Mouse (Mus musculus) cerebellum, adult 9-10 months (tissue): ENCODE measurements around the gene Rangrf.
"Not testable (repeated sequence)": the region's sequence is repeated elsewhere in the genome, so short reads cannot be mapped to it uniquely, and the experiment has no call there.

ENCODE experiments used
- DNase-seq: peaks from one replicate; pipeline ENCODE4 v3.0.0; 2022

Rangrf gene

DNA sequence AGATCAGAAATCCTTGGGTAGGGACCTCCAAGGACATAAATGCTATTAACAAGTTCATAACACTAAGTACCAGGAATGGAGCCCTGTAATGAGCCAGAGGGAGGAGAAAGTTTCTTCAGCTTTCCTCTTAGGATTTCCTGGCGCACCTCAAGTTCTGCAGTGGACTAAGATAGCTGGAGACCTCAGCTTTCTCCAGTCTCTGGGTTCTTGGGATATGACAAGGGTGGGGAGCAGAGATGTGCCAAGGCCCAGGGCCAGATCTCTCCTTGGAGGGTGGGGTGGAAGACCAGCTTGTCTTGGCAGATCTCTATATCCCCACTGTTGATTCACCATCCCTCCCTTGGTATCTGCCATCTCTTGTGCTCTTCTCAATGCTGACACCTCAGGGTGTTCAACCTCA, 616 bp upstream of the Rangrf start:
- no peak for DNase-seq

DNA sequence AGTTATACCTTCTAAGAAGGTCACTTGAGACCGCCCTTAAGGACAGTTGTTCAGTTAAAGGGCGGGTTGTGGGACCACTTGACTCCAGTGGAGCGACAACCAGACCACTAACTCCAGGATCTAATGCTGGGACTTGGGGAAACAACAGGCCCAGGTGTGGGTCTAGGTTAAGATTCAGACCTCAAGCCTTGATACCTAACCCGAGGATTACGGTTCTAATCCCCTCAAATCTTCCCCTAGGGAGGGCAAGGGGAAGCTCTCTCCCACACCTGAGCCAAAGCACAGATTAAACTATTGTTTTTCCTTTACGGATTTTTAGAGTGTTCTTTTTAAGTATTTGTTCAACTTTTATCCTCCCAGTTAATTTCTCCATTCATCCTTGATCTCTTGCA, 930 bp downstream of the Rangrf start:
- DNase-seq, result no peak

DNA sequence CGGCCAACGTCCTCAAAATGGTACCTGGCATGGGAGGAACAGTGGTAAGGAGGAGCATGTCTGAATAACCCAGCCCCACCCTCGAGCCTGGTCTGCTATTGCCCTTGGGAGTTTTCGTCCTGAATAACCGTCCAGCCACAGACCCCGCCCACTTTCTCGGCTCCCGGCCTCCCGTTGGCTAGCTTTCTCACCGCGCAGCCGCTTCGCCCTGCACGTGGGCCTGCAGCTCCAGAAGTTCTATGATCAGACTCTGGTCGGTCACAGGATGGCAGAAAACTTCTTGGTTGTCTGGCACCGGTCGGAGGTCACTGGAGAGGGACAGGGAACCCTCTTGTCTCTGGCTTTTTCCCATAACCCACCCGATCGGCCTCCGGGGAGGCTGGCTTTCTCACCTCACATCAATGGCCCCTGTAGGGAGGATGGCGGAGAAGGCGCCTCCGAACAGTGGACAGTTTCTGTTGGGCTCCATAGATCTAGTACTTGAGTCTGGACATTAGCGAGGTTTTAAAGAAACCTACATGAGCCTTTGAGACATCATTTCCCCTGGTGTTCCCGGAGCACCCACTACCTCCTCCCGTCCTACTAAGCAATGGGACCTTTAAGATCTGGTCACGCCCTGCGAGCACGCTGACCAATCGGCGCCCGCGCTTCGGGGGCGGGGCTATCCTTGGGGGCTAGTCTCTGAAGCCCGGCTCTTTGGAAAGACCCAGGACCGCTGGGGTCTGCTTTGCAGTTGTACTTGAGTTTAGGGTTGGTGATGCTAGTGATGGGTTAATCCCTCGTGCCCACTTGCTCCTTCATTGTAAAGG, 1.5 kb downstream of the Rangrf start:
- peak; percentile 88 for DNase-seq

DNA sequence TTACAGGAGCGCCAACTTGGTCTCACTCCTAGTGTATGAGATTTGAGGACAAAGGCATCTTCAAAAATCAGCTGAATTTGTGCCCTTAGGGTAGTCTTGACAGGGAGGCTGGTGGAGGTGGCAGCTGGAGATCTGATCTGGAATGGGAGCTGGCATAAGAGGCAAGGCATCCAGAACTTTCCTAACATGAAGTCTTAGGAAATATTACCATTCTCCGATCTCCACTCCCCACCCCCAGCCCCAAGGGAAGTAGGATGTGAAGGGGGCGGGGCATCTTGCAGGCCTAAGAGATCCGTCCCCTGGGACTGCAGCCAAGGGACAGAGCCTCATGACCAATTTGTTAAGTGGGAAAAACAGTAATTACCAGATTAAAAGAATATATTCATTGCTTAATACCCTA, 4.8 kb downstream of the Rangrf start:
- DNase-seq, result no peak

DNA sequence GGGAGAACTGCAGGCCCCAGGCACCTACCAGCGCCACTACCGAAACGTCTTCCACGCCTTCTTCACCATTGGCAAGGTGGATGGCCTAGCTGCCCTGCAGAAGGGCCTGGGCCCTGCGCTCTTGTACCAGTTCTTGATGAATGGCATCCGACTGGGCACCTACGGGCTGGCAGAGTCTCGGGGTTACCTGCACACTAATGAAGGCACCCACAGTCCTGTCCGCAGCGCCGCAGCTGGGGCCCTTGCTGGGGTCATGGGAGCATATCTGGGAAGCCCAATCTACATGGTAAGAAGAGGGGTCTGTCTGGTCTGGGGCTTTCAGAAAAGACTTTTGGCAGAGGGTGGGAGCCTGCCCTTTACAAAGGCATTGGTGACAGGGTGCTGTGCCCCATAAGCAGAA, 6.2 kb downstream of the Rangrf start:
- no peak for DNase-seq

DNA sequence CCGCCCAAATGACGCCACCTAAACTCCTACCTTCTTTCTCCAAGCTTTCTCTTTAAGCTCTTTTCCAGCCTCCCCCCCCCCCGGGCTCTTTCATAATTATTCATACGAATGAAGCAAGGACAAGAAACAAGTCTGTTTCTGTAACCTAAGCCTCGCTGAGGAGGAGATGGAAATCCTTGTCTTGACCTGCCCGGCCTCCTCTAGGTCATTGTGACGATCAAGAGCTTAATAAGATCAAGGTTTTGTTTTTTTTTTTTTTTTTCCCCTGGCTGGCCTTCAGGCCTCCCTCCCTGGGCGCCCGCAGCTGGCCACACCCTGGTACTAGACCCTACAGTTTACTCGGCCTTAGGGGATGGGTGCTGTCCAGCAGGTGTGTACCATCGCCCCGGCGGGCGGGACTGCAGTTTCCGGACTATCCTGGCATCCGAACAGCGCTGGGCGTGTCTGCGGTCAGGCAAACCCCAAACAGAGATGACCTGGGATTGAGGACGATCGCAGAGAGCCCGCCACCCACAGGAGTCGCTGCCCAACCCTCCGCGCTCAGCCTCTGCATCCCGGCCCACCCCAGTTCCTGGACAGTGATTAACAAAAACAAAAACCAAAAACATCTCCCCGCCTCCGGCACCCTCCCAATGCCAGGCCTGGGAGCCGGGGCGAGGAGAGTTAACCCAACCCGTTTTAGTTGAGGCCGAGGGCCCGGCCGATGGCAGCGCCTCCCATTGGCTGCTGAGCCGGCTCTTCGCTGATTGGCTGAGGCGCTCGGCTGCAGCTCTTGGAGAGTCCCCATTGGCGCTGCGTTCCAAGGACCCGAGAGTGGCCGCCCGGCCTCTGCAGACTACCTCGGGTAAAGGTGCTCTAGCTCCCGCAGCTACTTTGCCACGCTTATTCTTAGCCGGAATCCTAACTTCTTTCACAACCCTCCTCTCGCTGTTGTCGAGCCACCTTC, 7.4 kb downstream of the Rangrf start, which contains the start of gene Slc25a35:
Slc25a35 (plus strand) TSS at position 795 of the 946 bp plus-strand sequence.
- DNase-seq, result peak; percentile 92

DNA sequence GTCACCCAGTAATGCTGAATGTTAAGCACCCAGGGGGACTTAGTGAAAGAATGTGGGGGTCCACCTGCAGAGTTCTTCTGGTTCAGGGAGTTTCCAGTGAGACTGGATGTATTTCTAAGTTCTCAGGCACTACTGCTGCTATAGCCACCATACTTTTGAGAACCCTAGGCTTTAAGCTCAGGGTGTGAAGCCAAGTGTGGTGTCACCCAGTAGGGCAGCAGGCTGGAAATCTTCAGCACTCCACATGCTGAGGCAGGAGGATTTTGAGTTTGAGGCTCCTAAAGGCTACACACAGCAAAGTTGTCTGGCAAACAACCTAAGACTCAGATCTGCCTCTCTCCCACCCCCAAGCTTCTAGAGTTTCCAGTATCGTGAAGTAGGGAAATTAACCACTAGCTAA, 8.4 kb downstream of the Rangrf start:
- DNase-seq, result no peak

DNA sequence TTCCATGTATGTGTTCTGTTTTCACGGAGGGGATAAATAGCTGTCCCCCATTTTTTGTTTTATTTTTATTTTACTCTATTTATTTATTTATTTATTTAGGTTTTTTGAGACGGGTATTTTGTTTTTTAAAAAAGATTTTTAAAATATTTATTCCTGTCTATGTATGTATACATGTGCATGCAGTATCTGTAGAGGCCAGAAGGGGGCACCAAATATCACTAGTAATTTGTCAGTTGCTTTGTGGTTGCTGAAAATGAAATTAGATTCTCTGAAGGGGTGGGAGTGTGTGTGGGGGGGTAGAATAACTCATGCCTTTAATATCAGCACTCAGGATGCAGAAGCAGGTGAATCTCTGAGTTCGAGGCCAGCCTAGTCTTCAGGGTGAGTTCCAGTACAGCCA, 9.1 kb downstream of the Rangrf start:
- DNase-seq, result peak; percentile 82

DNA sequence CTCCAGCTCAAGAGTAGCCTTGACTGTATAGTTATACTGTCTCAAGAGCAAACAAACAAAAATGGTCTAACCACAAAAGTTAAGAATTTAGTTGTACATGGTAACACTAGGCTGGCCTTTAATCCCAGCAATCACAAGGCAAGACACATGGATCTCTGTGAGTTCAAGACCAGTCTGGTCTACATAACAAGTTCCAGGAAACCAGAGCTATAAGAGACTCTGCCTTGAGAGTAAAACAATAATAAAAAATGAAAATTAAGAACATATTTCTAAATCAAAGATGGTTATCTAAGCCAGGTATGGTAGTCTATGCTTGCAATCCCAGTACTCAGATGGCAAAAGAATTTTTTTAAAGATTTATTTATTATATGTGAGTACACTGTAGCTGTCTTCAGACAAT, 9.9 kb downstream of the Rangrf start:
- no peak for DNase-seq

DNA sequence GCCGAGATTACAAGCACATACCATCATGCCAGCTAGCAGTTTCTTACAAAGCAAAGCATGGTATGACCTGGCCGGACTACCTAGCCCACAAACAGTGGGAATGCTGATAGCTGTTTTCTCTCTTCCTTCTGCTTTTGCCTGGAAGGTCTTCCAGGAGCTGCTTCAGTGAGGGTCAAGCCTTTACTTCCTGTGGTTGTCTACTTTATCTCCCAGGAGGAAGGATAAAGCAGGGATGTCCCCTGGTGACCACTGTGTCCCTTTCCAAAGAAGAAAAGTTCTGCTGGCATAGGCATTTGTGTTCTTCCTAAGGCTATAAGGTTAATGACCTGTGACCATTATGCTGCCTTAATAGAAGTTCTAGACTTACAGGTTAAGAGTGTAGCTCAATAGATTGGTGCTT, 11.6 kb downstream of the Rangrf start:
- DNase-seq, result no peak

DNA sequence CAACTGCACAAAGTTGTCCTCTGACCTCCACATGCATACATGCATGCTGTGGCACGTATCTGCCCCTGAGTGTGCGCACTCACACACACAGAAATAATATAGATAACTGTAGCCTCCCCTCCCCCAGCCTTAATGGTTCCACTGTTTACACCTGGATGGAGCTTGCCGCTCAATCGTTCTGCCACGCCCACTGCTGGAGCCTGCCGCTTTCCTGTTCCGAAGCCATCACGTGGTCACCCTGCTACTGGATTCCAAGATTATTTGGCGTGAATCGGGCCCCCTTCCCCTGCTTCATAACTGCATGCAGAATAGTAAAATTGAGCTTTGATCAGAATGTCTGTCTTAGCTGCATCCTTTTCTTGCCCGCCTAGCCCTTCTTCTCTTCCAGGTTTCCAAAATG, 12.8 kb downstream of the Rangrf start:
- DNase-seq, result not testable (repeated sequence)

DNA sequence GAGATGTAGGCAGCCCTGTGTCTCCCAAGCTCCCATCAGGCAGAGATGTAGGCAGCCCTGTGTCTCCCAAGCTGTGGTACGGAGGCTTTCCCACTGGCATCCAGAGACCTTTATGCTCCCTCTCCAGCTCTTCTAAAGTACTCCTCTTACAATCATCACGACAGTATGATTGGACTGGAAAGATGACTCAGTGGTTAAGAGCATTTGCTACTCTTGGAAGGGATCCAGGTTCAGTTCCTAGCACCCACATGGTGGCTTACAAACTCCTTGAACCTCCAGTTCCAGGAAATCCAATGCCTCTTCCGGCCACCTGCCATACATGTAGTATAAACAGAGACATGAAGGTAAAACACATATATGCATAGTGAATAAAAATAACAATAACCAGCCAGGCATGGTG, 13.4 kb downstream of the Rangrf start:
- DNase-seq, result no peak

DNA sequence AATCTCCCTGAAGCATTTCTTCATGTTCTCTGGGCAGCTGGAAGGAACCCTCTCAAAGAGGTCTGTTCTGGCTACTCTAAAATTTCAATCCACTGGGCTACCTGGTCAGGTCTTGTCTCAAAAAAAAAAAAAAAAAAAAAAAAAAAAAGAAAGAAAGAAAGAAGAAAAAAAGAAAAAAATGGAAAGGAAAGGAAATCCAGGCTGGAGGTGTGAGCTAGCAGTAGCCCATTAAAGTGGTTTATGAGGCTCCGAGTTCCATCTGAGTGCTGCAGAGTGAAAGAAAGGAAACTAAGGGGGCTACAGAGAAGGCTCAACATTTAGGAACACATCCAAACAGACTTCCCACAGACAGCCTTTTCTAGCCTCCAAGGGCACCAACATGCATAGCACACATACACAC, 17.0 kb downstream of the Rangrf start:
- no peak for DNase-seq

DNA sequence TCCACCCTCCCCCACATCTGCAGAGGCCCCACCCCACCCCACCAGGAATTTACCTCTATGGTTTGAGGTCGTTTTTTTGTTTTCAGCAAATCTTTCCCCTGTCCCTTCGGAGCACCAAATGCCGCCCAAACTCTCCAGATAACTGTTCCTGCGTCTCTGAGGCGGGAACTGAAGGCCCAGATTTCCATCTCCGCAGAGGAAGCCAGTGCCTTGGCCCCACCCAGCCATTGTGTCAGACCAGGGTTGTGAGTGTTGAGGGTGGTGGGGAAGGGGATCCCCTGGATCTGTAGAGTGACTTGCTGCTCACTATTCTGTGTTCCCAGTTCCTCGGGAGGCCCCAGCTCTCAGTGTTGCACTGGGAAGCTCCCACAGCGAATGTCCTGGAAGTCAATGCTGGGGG, 17.7 kb downstream of the Rangrf start, which contains the start of gene Arhgef15:
Arhgef15 (minus strand) TSS at position 173 of the 400 bp plus-strand sequence.
- DNase-seq, result no peak

DNA sequence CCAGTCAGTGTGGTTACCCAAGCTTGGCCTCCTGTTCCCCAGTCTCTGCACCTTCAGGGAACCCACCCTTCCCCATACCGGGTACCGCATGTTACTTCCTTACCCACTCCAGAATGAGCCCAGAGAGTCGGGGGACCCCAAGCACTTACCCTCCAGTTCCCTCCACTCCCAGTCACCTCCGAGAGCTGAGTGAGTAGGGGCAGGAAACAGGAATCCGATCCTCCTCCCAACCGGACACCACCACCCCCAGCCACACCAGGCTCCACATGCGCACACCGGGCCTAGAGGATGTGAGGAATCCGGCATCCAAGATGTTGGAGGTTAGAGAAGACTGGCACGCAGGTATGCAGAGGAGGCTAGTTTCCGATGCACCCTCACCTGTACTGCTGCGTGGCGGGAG, 18.3 kb downstream of the Rangrf start:
- no peak for DNase-seq

DNA sequence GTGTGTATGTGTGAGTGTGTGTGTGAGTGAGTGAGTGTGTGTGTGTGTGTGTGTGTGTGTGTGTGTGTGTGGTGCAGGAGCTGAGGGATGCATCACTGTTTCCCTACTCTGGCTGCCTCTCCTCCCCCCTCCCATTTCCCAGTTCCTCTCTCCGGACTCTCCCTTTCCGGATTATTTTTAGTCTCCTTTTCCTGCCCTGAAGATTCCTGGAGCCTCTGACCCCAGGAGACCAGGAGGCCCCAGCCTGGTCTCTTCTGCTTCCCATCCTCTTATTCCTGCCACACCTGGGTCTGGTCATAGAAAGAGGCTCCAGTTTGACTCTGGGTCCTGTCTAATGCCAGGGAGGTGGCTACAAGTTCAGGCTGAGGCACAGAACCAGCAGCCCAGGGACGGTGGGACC, 18.9 kb downstream of the Rangrf start:
- DNase-seq, result no peak

DNA sequence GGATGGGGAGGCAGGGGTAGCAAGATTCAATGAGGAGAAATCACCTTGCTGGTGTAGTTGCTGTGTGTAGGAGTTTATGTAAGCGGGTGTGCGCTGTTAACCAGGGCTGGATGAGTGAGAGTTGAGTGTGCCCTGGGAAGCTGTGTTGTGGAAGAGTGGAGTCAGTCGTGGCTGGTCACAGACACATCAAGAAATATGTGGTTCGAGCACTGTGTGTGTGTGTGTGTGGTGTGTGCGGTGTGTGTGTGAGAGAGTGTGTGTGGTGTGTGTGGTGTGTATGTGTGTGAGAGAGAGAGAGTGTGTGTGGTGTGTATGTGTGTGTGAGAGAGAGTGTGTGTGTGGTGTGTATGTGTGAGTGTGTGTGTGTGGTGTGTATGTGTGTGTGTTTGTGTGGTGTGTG, 19.5 kb downstream of the Rangrf start:
- no peak for DNase-seq

DNA sequence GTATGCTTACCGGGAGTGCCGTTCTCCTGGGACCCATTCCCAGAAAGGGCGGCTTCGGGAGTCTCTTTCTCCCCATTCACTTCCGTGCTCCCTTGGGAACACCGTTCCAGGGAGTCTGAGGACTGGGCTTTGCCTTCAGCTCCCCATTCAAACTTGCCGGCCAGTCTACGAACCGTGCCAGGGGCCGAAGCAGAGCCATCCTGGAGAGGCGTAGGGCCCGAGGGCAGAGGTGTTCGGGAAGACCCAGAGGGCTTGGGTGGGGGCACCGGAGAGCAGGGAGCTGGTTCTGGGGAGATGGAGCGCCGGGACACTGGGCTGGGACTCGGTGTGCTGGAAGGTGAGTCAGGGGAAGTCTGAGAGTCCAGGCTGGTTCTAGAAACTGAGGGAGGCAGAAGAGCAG, 20.6 kb downstream of the Rangrf start:
- no peak for DNase-seq

DNA sequence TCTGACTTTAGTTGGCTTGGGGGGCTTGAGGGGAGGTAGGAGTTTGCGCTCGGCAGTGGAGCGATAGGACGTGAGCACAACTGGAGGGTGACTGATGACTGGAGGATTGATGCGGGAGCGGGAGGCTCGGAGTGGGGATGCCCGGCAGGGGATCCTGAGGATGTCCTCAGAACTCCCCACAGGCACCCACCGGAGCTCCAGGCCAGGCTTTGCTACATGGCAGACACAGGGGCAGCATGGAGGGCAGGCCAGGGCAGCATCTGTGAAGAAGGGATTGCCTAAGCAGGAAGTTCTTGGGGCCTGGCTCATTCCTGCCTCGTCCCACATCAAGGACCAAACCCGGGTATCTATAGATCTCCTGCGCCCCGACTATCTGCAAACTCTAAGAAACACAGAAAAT, 21.1 kb downstream of the Rangrf start:
- no peak for DNase-seq

DNA sequence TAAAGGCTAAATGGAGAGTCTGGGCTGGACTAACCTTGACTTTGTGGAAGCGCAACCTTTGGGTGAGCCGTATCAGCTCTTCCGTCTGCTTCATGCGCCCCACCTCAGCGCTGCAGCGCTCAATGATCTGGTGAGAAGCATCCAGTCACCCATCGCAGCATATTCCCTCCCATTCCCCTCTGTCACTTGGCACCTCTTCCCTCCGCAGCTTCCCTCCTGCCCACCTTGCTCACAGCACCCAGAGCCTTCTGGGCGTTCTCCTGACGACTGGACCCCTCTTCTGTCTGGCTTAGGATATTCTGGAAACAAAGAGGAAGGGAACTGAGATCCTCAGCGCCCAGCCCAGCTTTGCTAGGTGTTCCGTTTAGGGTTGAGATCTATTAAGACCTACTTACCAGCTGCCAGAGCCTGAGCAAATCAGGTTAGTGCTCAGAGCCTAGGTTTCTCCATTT, 27.4 kb downstream of the Rangrf start:
- DNase-seq, result peak; percentile 74

DNA sequence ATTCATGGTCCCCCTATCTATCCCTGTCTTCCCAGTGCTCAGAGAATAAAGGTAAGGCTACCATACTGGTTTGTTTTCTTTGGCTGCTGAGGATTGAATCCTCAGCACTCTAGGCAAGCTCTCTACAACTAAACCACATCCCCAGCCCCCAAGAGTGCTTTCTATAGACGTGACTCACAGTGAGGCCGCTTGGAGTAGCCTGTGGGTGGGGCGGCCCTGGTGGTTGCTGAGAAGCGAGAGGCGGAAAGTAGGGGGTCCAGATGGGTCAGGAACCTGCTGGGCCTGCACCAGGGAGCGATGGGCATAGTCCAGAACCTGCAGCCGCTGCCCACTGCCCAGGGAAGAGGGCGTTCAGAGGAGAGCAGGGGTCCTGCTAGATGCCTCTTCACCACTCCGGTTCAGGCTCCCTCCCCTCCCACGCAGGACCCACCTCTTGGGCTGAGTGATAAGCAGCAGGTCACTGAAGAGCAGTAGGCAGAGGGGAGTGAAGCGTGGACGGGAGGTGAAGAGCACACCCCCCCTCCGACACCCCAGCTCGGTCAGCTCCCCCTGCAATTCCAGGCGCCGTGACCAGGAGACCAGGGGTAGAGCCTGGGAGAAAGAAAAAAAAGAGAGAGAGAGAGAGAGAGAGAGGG, 28.1 kb downstream of the Rangrf start:
- DNase-seq, result no peak

DNA sequence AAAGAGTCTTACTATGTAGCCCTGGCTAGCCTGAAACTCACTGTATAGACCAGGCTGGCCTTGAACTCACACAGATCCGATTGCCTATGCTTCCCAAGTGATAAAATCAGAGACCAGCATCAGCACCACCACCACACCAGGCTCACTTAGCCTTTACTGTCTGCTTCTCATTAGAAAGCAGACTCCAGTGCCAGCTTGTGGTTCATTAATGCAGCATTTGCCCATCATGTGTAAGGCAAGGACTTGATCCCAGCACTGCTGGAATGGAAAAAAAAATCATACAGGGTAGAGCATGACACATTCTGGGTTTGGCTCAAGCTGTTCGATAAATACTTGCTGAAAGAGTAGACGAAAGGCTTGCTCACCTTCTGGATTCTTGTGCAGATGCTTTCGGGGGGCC, 29.0 kb downstream of the Rangrf start:
- DNase-seq, result no peak

DNA sequence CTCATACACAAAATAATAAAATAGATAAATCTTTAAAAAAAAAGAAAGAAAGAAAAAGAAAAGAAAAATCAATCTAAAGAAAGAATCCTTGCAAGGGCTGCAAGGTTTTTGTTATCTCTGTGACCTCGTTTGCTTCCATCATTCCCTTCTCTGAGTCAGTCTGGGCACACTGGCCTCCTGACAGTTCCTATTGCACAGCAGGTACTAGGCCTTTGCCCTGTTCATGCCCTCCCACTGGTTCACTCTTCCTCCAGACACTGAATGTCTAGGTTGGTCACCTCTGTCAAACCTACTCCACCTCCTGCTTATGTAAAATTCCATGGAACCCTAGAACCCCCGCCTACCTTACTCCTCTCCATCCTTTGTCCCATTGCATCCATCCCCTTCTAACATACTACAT, 29.7 kb downstream of the Rangrf start:
- DNase-seq, result no peak
